Mouse (Mus musculus): ENCODE measurements around the gene Plcb1.

DNA sequence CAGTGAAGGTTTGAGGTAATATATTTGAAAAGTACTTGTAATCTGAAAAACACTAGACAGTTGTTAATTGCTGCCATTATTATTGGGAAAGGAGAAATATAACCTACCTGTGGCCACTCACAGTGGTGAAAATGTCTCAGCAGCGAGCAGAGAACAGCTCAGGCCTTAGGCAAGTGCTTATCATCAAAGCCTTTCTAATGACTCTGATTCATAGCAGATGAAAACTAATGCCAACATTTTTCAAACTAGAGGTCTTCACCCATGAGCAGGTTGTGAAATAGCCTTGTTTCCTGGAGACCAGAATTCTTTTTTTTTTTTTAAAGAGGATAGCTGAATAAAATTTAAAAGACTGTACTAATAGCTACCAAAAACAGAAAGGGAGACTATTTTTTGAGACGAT lies 105.3 kb downstream of the Plcb1 start:
- TF ChIP-seq GATA1 (IDR thresholded peaks at IDR 0.05; ENCODE audit: borderline replicate concordance, low read length), result no peak
- no peak for TF ChIP-seq FLI1 (IDR thresholded peaks at IDR 0.05; ENCODE audit: low read length)

Measured in megakaryocyte, embryonic 14.5 days (primary cell).